Mouse (Mus musculus) kidney, adult 8-10 months (tissue): ENCODE measurements around the gene Rack1.
"Not testable (repeated sequence)": the region's sequence is repeated elsewhere in the genome, so short reads cannot be mapped to it uniquely, and the experiment has no call there.

Experiments used
- DNase-seq, 2 experiments: peaks; one replicate each; pipeline ENCODE4 v3.0.0; 2022

Gene Rack1

DNA sequence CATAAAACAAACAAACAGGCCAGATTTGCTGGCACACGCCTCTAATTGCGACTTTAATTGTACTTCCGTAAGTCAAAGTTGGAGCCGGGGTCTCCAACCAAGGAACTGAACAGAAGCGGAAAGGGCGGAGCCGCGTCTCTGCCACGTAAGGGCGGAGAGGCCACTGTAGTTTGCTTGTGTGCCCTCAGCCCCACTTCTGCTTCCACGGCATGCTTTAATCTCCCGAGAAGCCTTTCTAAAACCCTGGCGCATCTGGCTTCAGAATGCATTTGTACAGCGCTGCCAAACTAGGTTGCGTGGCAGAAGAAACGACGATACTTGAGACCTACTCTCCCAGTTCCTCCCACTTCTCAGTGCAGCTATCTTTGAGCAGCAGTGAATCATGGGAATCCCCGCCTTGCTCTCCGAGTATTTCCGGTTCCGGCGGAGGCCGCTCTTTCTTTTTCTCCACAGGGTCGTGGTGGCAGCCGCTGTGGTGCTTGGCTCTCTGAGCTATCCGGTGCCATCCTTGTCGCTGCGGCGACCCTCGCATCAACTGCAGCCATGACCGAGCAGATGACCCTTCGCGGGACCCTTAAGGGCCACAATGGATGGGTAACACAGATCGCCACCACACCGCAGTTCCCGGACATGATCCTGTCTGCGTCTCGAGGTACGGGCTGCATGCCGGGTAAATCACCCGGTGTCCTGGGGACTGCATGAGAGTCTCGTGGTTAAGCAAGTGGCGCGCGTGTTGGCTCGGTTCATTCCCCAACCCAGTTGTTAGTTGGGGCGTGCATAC lies at the start of gene Rack1:
Rack1 (plus strand) TSS at position 412 of the 781 bp plus-strand sequence.
- peak; percentile 84 to 90 for DNase-seq

- DNase-seq: no peak
These were observed 49.7 kb upstream of the Rack1 start for GRCm38 (mm10) chr11:48750428-48750827.

- not testable (repeated sequence) for DNase-seq
These were observed 46.6 kb upstream of the Rack1 start for GRCm38 (mm10) chr11:48753534-48753933.

GRCm38 (mm10) chr11:48759021-48759420 lies 41.1 kb upstream of the Rack1 start:
- DNase-seq: no peak

- DNase-seq: no peak
These were observed 36.0 kb upstream of the Rack1 start for GRCm38 (mm10) chr11:48764119-48764518.

GRCm38 (mm10) chr11:48767195-48767876 lies 32.8 kb upstream of the Rack1 start:
- DNase-seq: no peak

- DNase-seq: peak in 1 of 2 experiments; percentile 21
These were observed 28.4 kb upstream of the Rack1 start for GRCm38 (mm10) chr11:48771691-48772090.

- peak in 1 of 2 experiments; percentile 53 for DNase-seq
These were observed 25.5 kb upstream of the Rack1 start for GRCm38 (mm10) chr11:48774443-48775298.

GRCm38 (mm10) chr11:48775483-48775882 lies 24.6 kb upstream of the Rack1 start:
- peak; percentile 35 to 59 for DNase-seq

DNA sequence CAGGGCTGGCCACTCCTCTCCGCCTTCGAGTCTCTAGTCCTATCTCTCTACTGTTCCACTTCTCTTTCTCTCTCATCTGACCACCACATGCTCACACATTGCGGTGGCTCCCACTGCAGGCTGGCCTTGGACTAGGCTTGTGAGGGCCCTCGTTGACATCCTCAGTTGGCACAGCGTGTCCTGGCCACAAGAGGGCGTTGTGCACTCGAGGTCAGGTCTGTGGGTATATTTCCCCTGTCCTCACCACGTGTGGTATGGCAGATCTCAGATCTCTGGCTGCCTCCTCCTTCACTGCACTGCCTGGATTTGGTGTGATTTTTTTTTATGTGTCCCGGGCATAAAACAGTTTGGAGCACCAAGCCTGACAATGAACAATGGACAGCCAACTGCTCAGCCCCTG lies 23.5 kb upstream of the Rack1 start:
- DNase-seq: no peak

DNA sequence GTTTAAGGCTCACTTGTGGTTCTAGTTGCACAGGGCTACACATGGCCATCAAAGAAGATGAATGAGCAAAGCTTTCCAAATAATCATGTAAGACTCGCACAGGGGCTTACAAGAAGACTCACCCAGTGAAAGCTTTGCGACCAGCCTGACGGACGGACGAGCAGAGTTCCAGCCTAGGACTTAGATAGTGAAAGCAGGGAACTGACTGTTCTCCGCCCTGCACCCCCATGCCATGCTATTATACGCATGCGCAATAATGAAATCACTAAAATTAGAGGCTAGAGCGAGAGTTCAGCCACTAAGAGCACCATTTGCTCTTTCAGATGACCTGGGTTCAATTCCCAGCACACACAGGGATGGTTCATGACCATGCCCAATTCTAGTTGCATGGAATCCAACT lies 22.8 kb upstream of the Rack1 start:
- DNase-seq: no peak

- peak in 1 of 2 experiments; percentile 36 for DNase-seq
These were observed 20.7 kb upstream of the Rack1 start for GRCm38 (mm10) chr11:48779450-48779849.

- DNase-seq: no peak
These were observed 17.9 kb upstream of the Rack1 start for GRCm38 (mm10) chr11:48782243-48782642.

- peak in 1 of 2 experiments; percentile 27 for DNase-seq
These were observed 12.5 kb upstream of the Rack1 start for GRCm38 (mm10) chr11:48787455-48788211.

DNA sequence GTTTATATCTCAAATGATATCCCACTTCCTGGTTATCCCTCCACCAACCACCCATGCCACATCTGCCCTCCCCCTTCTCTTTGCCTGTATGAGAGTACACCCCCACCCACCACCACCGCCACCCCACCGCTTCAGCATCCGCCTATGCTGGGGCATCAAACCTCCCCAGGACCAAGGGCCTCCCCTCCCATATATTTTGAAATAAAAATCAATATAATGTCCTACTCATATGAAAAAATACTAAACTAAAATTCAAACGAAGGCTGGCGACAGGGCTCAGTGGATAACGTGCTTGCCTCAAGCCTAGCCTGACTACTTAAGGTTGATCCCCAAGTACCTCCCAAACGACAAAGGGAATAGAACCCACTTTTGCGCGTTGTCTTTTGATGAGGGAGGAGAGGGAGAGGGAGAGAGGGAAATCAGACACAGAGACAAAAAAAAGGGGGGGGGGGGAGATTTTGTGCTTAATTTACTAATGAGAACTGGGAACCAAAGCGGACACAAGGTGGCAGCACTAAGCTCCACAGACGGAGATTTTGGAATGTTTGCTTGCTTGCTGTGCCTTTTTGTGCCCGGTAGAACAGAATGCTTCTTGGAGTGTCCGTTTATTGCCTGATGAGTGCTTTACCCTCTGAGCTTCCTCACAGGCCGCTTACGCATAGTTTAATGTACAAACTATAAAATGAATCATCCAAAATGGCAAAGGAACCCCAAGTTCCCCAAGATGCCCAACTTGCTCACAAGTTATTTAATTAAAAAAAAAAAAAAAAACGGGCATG lies 11.6 kb upstream of the Rack1 start:
- DNase-seq: peak; percentile 67 to 90

DNA sequence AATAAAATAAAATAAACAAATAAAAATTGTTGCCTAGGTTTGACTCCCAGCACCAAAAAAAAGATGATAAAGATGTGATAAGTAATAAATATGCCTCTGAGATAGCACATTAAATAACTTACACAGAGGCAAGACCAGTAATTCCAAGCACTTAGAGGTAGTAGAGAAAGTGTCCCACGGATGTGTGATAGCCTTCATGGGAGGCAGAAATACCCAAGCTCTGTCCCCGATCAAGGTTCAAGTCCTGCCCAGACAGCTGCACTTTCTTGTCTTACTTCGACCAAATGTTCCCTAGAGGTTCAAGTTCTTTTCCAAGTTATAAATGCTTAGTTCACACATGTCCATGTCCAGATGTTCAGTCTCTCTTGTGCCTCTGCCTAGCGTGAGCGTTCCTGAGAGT lies 10.9 kb upstream of the Rack1 start:
- no peak for DNase-seq

DNA sequence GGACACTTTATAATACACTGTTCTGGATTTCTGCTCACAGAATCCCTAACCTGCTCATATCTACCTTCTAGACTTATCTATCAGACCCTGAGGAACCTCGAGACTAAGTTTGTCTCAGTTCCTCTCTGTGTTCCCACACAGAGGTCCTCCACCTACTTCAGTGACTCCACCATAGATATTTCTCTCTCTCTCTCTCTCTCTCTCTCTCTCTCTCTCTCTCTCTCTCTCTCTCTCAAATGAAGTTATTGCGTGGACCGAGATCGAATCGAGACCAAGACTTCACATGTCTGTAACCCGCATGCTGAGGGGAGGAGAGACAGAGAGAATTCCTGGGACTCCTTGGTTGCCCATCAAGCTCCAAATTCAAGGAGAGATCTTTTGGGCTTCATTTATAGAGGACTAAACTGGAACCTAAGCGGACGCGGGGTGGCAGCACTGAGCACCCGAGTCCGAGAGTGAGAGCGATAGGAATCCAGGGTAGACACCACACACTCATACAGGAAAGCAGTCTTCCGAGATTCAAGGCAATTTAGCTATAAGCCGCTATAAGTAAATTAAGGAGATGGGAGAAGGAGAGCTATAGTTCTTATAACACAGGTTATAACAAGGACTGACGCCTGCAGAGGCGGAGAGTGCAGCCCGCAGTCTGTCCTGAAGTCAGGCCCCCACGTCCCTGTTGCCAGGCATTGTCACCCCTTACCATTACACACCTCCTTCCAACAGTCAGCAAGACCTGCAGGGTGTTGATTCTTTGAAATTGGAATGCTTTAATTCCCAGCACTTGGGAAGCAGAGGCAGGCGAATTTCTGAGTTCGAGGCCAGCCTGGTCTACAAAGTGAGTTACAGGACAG lies 9.9 kb upstream of the Rack1 start:
- peak; percentile 79 to 93 for DNase-seq

GRCm38 (mm10) chr11:48790946-48791345 lies 9.2 kb upstream of the Rack1 start:
- peak; percentile 59 to 67 for DNase-seq

DNA sequence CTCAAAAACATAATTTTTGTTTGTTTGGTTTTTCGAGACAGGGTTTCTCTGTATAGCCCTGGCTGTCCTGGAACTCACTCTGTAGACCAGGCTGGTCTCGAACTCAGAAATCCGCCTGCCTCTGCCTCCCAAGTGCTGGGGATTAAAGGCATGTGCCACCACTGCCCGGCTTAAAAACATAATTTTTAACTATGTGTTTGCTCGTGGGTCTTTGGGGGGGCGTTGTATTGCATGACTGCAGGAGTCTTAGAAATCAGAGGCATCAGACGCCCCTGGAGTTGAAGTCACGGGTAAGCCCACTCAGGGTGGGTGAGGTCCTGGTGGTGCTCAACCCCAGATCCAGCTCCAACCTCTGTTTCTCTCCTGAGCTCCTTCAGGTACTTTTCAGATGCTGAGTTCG lies 8.2 kb upstream of the Rack1 start:
- not testable (repeated sequence) for DNase-seq

DNA sequence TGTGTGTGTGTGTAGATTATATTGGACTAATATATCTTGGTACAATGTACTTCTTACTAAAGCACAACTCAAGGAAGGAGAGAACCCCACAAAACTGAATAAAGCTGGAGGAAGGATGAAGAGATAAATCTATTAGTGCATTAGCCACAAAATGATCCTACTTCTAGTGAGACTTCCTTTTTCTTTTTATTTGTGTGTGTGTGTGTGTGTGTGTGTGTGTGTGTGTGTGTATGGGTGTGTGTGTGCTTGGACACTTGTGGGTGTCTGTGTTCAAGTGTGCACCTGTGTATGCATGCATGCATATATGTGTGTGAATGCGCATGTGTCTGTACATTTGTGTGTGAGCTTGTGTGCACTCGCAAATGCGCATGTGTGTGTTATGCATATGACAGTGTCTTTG lies 6.9 kb upstream of the Rack1 start:
- DNase-seq: no peak

DNA sequence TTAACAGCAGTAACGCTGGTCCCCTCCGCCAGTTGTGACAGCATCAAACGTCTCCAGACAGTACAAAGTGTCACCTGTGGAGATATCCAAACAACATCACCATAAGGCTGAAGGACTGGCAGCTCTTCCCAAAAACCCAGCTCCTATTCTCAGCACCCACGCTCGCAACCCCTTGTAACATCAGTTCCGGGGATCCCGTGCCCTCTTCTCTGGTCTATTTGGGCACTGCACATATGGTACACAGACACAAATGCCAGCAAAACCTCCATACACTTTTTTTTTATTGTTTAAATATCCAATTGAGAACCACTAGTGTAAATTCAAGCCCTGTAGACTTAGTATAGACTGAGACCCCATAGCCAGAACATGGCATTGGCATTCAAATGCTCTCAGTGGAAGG lies 4.9 kb upstream of the Rack1 start:
- peak in 1 of 2 experiments; percentile 24 for DNase-seq
